Mouse (Mus musculus) forebrain, embryonic 10.5 days (tissue): ENCODE measurements at regions not wholly inside any gene's neighbourhood (a gene's known extent, or its start where the extent isn't known, plus 50 kb on each side); places are given as distances from the start of the nearest gene placed in this dataset.

ENCODE experiments used
- DNase-seq: peaks from one replicate; pipeline ENCODE4 v3.0.0-alpha.2; 2017; ENCODE audit warnings: low spot score; ENCODE audit errors: extremely low spot score
- H3K27ac ChIP-seq: fragments of 300-500 bp; sonication (generic); 2 replicates; pipeline ENCODE4 v1.5.1; 2016; ENCODE audit warnings: mild to moderate bottlenecking
- H3K27me3 ChIP-seq: fragments of 300-500 bp; sonication (generic); 2 replicates; pipeline ENCODE4 v1.6.1; 2016; ENCODE audit warnings: mild to moderate bottlenecking; ENCODE audit not compliant: poor library complexity, severe bottlenecking
- H3K36me3 ChIP-seq: fragments of 300-500 bp; sonication (generic); replicated peaks from 2 replicates; pipeline ENCODE4 v1.6.1; 2016; ENCODE audit warnings: mild to moderate bottlenecking, moderate library complexity
- H3K4me1 ChIP-seq: fragments of 300-500 bp; sonication (generic); 2 replicates; pipeline ENCODE4 v1.6.1; 2016
- H3K4me3 ChIP-seq: fragments of 300-500 bp; sonication (generic); 2 replicates; pipeline ENCODE4 v1.5.1; 2016; ENCODE audit warnings: mild to moderate bottlenecking, moderate library complexity
- H3K9me3 ChIP-seq: fragments of 300-500 bp; sonication (generic); 2 replicates; pipeline ENCODE4 v1.6.1; 2016; ENCODE audit warnings: mild to moderate bottlenecking, moderate library complexity
- WGBS: fragments of 180-500 bp; shearing (Covaris S2); methylation state at CpG from one replicate; pipeline ENCODE4 v1.1.7; 2016; 5-methylcytosine and 5-hydroxymethylcytosine counted together

GRCm38 (mm10) chr3:21218936-21219335 is 852.0 kb upstream of the Agtr1b start:
- DNase-seq: no peak
- H3K36me3 ChIP-seq: no peaks in the 10 kb centered on the region
- H3K27ac ChIP-seq: no peak overlapping the region
- WGBS: 89% methylated on average over 1 of the region's 1 CpGs
- H3K4me1 ChIP-seq: no peaks in the 10 kb centered on the region
- no peak overlapping the region for H3K4me3 ChIP-seq
- no peaks in the 10 kb centered on the region for H3K9me3 ChIP-seq
- H3K27me3 ChIP-seq: no peaks in the 10 kb centered on the region

- WGBS: 92% methylated on average over 2 of the region's 2 CpGs
- no peaks in the 10 kb centered on the region for H3K4me1 ChIP-seq
- no peaks in the 10 kb centered on the region for H3K27me3 ChIP-seq
- H3K4me3 ChIP-seq: no peak overlapping the region
- DNase-seq: no peak
- no peak overlapping the region for H3K27ac ChIP-seq
- H3K36me3 ChIP-seq: no peaks in the 10 kb centered on the region
- no peaks in the 10 kb centered on the region for H3K9me3 ChIP-seq
Observed at GRCm38 (mm10) chr3:21241184-21241583, 835.3 kb upstream of the Tbl1xr1 start.

- no peak for DNase-seq
- 97% methylated on average over 1 of the region's 1 CpGs for WGBS
- no peaks in the 10 kb centered on the region for H3K9me3 ChIP-seq
- H3K27me3 ChIP-seq: no peaks in the 10 kb centered on the region
- no peak overlapping the region for H3K27ac ChIP-seq
- no peaks in the 10 kb centered on the region for H3K4me1 ChIP-seq
- H3K36me3 ChIP-seq: no peaks in the 10 kb centered on the region
- H3K4me3 ChIP-seq: no peak overlapping the region
Observed at GRCm38 (mm10) chr3:21256129-21256760, 820.2 kb upstream of the Tbl1xr1 start.

- no peak overlapping the region for H3K4me3 ChIP-seq
- WGBS: 98% methylated on average over 2 of the region's 2 CpGs
- no peaks in the 10 kb centered on the region for H3K9me3 ChIP-seq
- H3K4me1 ChIP-seq: no peaks in the 10 kb centered on the region
- DNase-seq: no peak
- no peaks in the 10 kb centered on the region for H3K36me3 ChIP-seq
- no peak overlapping the region for H3K27ac ChIP-seq
- H3K27me3 ChIP-seq: no peaks in the 10 kb centered on the region
Observed at GRCm38 (mm10) chr3:21263317-21263716, 813.1 kb upstream of the Tbl1xr1 start.

- H3K4me3 ChIP-seq: no peak overlapping the region
- no peaks in the 10 kb centered on the region for H3K27me3 ChIP-seq
- H3K27ac ChIP-seq: no peak overlapping the region
- no peak for DNase-seq
- H3K4me1 ChIP-seq: no peaks in the 10 kb centered on the region
- 95% methylated on average over 2 of the region's 2 CpGs for WGBS
- H3K9me3 ChIP-seq: no peaks in the 10 kb centered on the region
- no peaks in the 10 kb centered on the region for H3K36me3 ChIP-seq
Observed at GRCm38 (mm10) chr3:21265491-21265890, 811.0 kb upstream of the Tbl1xr1 start.

GRCm38 (mm10) chr3:21268429-21269129 is 807.9 kb upstream of the Tbl1xr1 start:
- Histone ChIP-seq H3K4me3 (no peak overlapping the region), H3K27me3 (no peaks in the 10 kb centered on the region), H3K27ac (no peak overlapping the region), H3K4me1 (no peaks in the 10 kb centered on the region), H3K36me3 (no peaks in the 10 kb centered on the region), H3K9me3 (no peaks in the 10 kb centered on the region)
- DNase-seq: no peak
- 89% methylated on average over 7 of the region's 7 CpGs for WGBS

GRCm38 (mm10) chr3:21269130-21269440 is 807.4 kb upstream of the Tbl1xr1 start:
- DNase-seq: no peak
- H3K27me3 ChIP-seq: no peaks in the 10 kb centered on the region
- WGBS: 81% methylated on average over 2 of the region's 2 CpGs

GRCm38 (mm10) chr3:21270788-21271187 is 805.7 kb upstream of the Tbl1xr1 start:
- Histone ChIP-seq H3K4me3 (no peak overlapping the region), H3K4me1 (no peaks in the 10 kb centered on the region), H3K36me3 (no peaks in the 10 kb centered on the region), H3K27ac (no peak overlapping the region), H3K9me3 (no peaks in the 10 kb centered on the region), H3K27me3 (no peaks in the 10 kb centered on the region)
- no peak for DNase-seq
- 96% methylated on average over 3 of the region's 3 CpGs for WGBS

More at GRCm38 (mm10) chr3:21269130-21269440, 807.4 kb upstream of the Tbl1xr1 start:
- H3K9me3 ChIP-seq: no peaks in the 10 kb centered on the region
- H3K4me1 ChIP-seq: no peaks in the 10 kb centered on the region
- no peak overlapping the region for H3K4me3 ChIP-seq
- H3K36me3 ChIP-seq: no peaks in the 10 kb centered on the region
- no peak overlapping the region for H3K27ac ChIP-seq

- H3K27me3 ChIP-seq: no peaks in the 10 kb centered on the region
- DNase-seq: no peak
- no peak overlapping the region for H3K27ac ChIP-seq
- no peak overlapping the region for H3K4me3 ChIP-seq
- WGBS: 89% methylated on average over 4 of the region's 4 CpGs
- no peaks in the 10 kb centered on the region for H3K4me1 ChIP-seq
- H3K36me3 ChIP-seq: no peaks in the 10 kb centered on the region
- no peaks in the 10 kb centered on the region for H3K9me3 ChIP-seq
Observed at GRCm38 (mm10) chr3:21272219-21272618, 804.2 kb upstream of the Tbl1xr1 start.

- Histone ChIP-seq H3K27me3 (no peaks in the 10 kb centered on the region), H3K4me1 (no peaks in the 10 kb centered on the region), H3K4me3 (no peak overlapping the region), H3K27ac (no peak overlapping the region), H3K36me3 (no peaks in the 10 kb centered on the region), H3K9me3 (no peaks in the 10 kb centered on the region)
- DNase-seq: no peak
- 88% methylated on average over 1 of the region's 1 CpGs for WGBS
Observed at GRCm38 (mm10) chr3:21292774-21293173, 783.7 kb upstream of the Tbl1xr1 start.

- Histone ChIP-seq H3K36me3 (no peaks in the 10 kb centered on the region), H3K9me3 (no peaks in the 10 kb centered on the region), H3K27me3 (no peaks in the 10 kb centered on the region), H3K27ac (no peak overlapping the region), H3K4me3 (no peak overlapping the region), H3K4me1 (no peaks in the 10 kb centered on the region)
- no peak for DNase-seq
- WGBS: 86% methylated on average over 2 of the region's 2 CpGs
Observed at GRCm38 (mm10) chr3:21293308-21293707, 783.1 kb upstream of the Tbl1xr1 start.

- Histone ChIP-seq H3K27me3 (no peaks in the 10 kb centered on the region), H3K4me1 (no peaks in the 10 kb centered on the region), H3K27ac (no peak overlapping the region), H3K4me3 (no peak overlapping the region), H3K9me3 (no peaks in the 10 kb centered on the region), H3K36me3 (no peaks in the 10 kb centered on the region)
- 94% methylated on average over 3 of the region's 3 CpGs for WGBS
- DNase-seq: no peak
Observed at GRCm38 (mm10) chr3:21294776-21295175, 781.7 kb upstream of the Tbl1xr1 start.

- H3K4me3 ChIP-seq: no peak overlapping the region
- no peaks in the 10 kb centered on the region for H3K36me3 ChIP-seq
- 61% methylated on average over 1 of the region's 1 CpGs for WGBS
- H3K9me3 ChIP-seq: no peaks in the 10 kb centered on the region
- H3K27ac ChIP-seq: no peak overlapping the region
- H3K27me3 ChIP-seq: no peaks in the 10 kb centered on the region
- H3K4me1 ChIP-seq: no peaks in the 10 kb centered on the region
- no peak for DNase-seq
Observed at GRCm38 (mm10) chr3:21296581-21297110, 779.8 kb upstream of the Tbl1xr1 start.
